Mouse (Mus musculus) adrenal gland, adult 18-20 months (tissue): ENCODE data around the gene Acin1. TPM values are rescaled to one million over a fixed set of nuclear protein-coding genes. Genes with fewer than 3 reads are reported as not detected.

Experiments used
- DNase-seq, 2 experiments: peaks; one replicate each; pipeline ENCODE4 v3.0.0; 2021 to 2022; ENCODE audit warnings: low spot score in 2 of 2
- microRNA-seq, 2 experiments: library from miRNA; unstranded; fragments of <30 nt; microRNA quantifications; one replicate each; pipeline ENCODE4 v1.2.0; 2021; ENCODE audit warnings: borderline number of aligned reads in 2 of 2
- total RNA-seq, 2 experiments: library from RNA; stranded (reverse); gene quantifications; 1 replicate in 1 of 2; 2 replicates in 1 of 2; pipeline ENCODE4 v1.2.3; 2021

Gene Acin1
- total RNA-seq, 2 experiments from 2014 or later = 162 to 171 TPM

- DNase-seq = no peak
Measured at GRCm38 (mm10) chr14:54610648-54611047, 76.1 kb downstream of the Acin1 start.

- DNase-seq = peak in 1 of 2 experiments; percentile 34
Measured at GRCm38 (mm10) chr14:54609962-54610361, 76.8 kb downstream of the Acin1 start.

- no peak for DNase-seq
Measured at GRCm38 (mm10) chr14:54609245-54609644, 77.5 kb downstream of the Acin1 start.

GRCm38 (mm10) chr14:54607226-54607625, 79.5 kb downstream of the Acin1 start:
- no peak for DNase-seq

GRCm38 (mm10) chr14:54605752-54606321, 80.9 kb downstream of the Acin1 start, which contains the start of gene 4931414P19Rik:
Gene 4931414P19Rik, minus strand, starts transcription at chr14:54605993.
- DNase-seq = peak; percentile 79 to 82

GRCm38 (mm10) chr14:54603686-54604085, 83.0 kb downstream of the Acin1 start:
- DNase-seq = no peak

- peak; percentile 89 to 90 for DNase-seq
Measured at GRCm38 (mm10) chr14:54603038-54603654, 83.6 kb downstream of the Acin1 start.

- DNase-seq = no peak
Measured at GRCm38 (mm10) chr14:54602613-54603012, 84.1 kb downstream of the Acin1 start.

GRCm38 (mm10) chr14:54601601-54602000, 85.1 kb downstream of the Acin1 start:
- DNase-seq = no peak

GRCm38 (mm10) chr14:54597084-54597483, 89.6 kb downstream of the Acin1 start:
- DNase-seq = no peak

- DNase-seq = no peak
Measured at GRCm38 (mm10) chr14:54594631-54595414, 91.9 kb downstream of the Acin1 start.

- no peak for DNase-seq
Measured at GRCm38 (mm10) chr14:54594055-54594454, 92.7 kb downstream of the Acin1 start.

GRCm38 (mm10) chr14:54592319-54592934, 94.3 kb downstream of the Acin1 start:
- no peak for DNase-seq

Small RNAs within 50 kb of the gene (microRNA-seq; reads per million reads assigned to microRNA genes)
- 0 reads per million in 2 experiments for gene Mir686
- 0 to 0.95 reads per million in 2 experiments for gene Mir6948

Other genes with a start within 250 kb of the Acin1 start
- 100 to 1,000 TPM in 1 of 2 experiments, 10 to 100 TPM in 1; 95.4 to 119 TPM for gene Lrp10, start 222.8 kb downstream of the Acin1 start, total RNA-seq
- gene Rem2, start 210.8 kb downstream of the Acin1 start, total RNA-seq = 1 to 10 TPM in 1 of 2 experiments, under 1 TPM in 1; 0.26 to 1.1 TPM
- 10 to 100 TPM; 38.9 to 43.3 TPM for gene Prmt5, start 169.4 kb downstream of the Acin1 start, total RNA-seq
- gene Haus4, start 132.3 kb downstream of the Acin1 start, total RNA-seq = 10 to 100 TPM; 11.2 to 18.9 TPM
- gene Ajuba, start 109.4 kb downstream of the Acin1 start, total RNA-seq = 10 to 100 TPM; 20.5 to 26.0 TPM
- gene 4931414P19Rik, start 80.9 kb downstream of the Acin1 start, total RNA-seq = 1 to 10 TPM; 2.7 to 6.5 TPM
- 100 to 1,000 TPM; 273 to 381 TPM for gene Psmb5, start 68.9 kb downstream of the Acin1 start, total RNA-seq
- gene Psmb11, start 65.5 kb downstream of the Acin1 start, total RNA-seq = not detected
- gene Gm17606, start 46.0 kb downstream of the Acin1 start, total RNA-seq = not detected
- 1 to 10 TPM in 1 of 2 experiments, under 1 TPM in 1; 0.70 to 1.2 TPM for gene Cdh24, start 45.6 kb downstream of the Acin1 start, total RNA-seq
- 10 to 100 TPM; 43.5 to 43.7 TPM for gene 1700123O20Rik, start 715 bp downstream of the Acin1 start, total RNA-seq
- not detected for gene Gm29776, start 11.9 kb upstream of the Acin1 start, total RNA-seq
- gene Cebpe, start 25.2 kb upstream of the Acin1 start, total RNA-seq = under 1 TPM in 1 of 2 experiments, not detected in 1; 0.23 TPM
- gene Slc7a8, start 95.0 kb upstream of the Acin1 start, total RNA-seq = 10 to 100 TPM; 24.6 to 55.6 TPM
- gene Rnf212b, start 127.2 kb upstream of the Acin1 start, total RNA-seq = under 1 TPM in 1 of 2 experiments, not detected in 1; 0.51 TPM
- 10 to 100 TPM; 12.8 to 15.6 TPM for gene Homez, start 184.0 kb upstream of the Acin1 start, total RNA-seq
- 10 to 100 TPM; 14.2 to 17.2 TPM for gene Ppp1r3e, start 190.6 kb upstream of the Acin1 start, total RNA-seq
- gene Bcl2l2, start 196.4 kb upstream of the Acin1 start, total RNA-seq = 10 to 100 TPM; 53.1 to 59.3 TPM
- gene Gm20521, start 196.5 kb upstream of the Acin1 start, total RNA-seq = 1 to 10 TPM; 1.2 to 3.9 TPM
- 100 to 1,000 TPM; 137 to 177 TPM for gene Pabpn1, start 205.6 kb upstream of the Acin1 start, total RNA-seq
- gene Slc22a17, start 226.2 kb upstream of the Acin1 start, total RNA-seq = 10 to 100 TPM; 36.7 to 43.9 TPM
- 1 to 10 TPM; 2.4 to 4.9 TPM for gene Efs, start 239.2 kb upstream of the Acin1 start, total RNA-seq
- not detected for gene Il25, start 245.8 kb upstream of the Acin1 start, total RNA-seq
- gene Cmtm5, start 249.3 kb upstream of the Acin1 start, total RNA-seq = under 1 TPM in 1 of 2 experiments, not detected in 1; 0.96 TPM